Mouse (Mus musculus) intestine, embryonic 14.5 days (tissue): ENCODE data around the gene Igf2. TPM values are rescaled to one million over a fixed set of nuclear protein-coding genes. Genes with fewer than 3 reads are reported as not detected.
A peak's percentile ranks its signal among the peaks of the same experiment; 100 is the strongest.

Source experiments
- ATAC-seq: fragments of 200-750 bp; cut with Nextera tagmentation; replicated peaks from 2 replicates; pipeline ENCODE4 v1.8.0; 2017; ENCODE audit warnings: low read depth, moderate number of reproducible peaks, moderate TSS enrichment, moderate library complexity; ENCODE audit not compliant: low FRiP score, low TSS enrichment
- DNase-seq: peaks from one replicate; pipeline ENCODE4 v3.0.0-alpha.2; 2018; ENCODE audit warnings: low spot score
- H3K27ac ChIP-seq: fragments of 300-500 bp; sonication (generic); 2 replicates; pipeline ENCODE4 v1.5.1; 2014; ENCODE audit warnings: low read depth, mild to moderate bottlenecking, control low read depth
- H3K27me3 ChIP-seq: fragments of 300-500 bp; sonication (generic); replicated peaks from 2 replicates; pipeline ENCODE4 v1.6.1; 2014; ENCODE audit warnings: low read length, control low read depth; ENCODE audit not compliant: control insufficient read depth, insufficient read depth
- H3K36me3 ChIP-seq: fragments of 300-500 bp; sonication (generic); 2 replicates; pipeline ENCODE4 v1.6.1; 2014; ENCODE audit warnings: low read length, control low read depth; ENCODE audit not compliant: control insufficient read depth, insufficient read depth
- H3K4me1 ChIP-seq: fragments of 300-500 bp; sonication (generic); replicated peaks from 2 replicates; pipeline ENCODE4 v1.6.1; 2014; ENCODE audit warnings: low read length, control low read depth, mixed read lengths; ENCODE audit not compliant: control insufficient read depth, insufficient read depth
- H3K4me2 ChIP-seq: fragments of 300-500 bp; sonication (generic); 2 replicates; pipeline ENCODE4 v1.6.1; 2014; ENCODE audit warnings: low read length
- H3K4me3 ChIP-seq: fragments of 300-500 bp; sonication (generic); 2 replicates; pipeline ENCODE4 v1.5.1; 2014; ENCODE audit warnings: low read depth, low read length, control low read depth, mixed read lengths
- H3K9ac ChIP-seq: fragments of 300-500 bp; sonication (generic); 2 replicates; pipeline ENCODE4 v1.6.1; 2014; ENCODE audit warnings: mild to moderate bottlenecking, low read length
- H3K9me3 ChIP-seq: fragments of 300-500 bp; sonication (generic); 2 replicates; pipeline ENCODE4 v1.6.1; 2016; ENCODE audit warnings: low read length, control low read depth; ENCODE audit not compliant: control insufficient read depth
- WGBS: fragments of 180-500 bp; shearing (Covaris S2); extraction: QIAGEN DNeasy Blood & Tissue Kit; methylation state at CpG from one replicate; pipeline ENCODE4 v1.1.7; 2014; 5-methylcytosine and 5-hydroxymethylcytosine counted together
- polyA plus RNA-seq: library from polyadenylated mRNA; unstranded; fragments of >200 nt; fragmentation: Nextera tagmentation; extraction: Ambion mirVana; gene quantifications from 2 replicates; pipeline ENCODE4 v1.2.1, GENCODE M21; 2014

Igf2 gene
- polyA plus RNA-seq, 1 experiment from 2014 or later: 1,030 TPM

DNA sequence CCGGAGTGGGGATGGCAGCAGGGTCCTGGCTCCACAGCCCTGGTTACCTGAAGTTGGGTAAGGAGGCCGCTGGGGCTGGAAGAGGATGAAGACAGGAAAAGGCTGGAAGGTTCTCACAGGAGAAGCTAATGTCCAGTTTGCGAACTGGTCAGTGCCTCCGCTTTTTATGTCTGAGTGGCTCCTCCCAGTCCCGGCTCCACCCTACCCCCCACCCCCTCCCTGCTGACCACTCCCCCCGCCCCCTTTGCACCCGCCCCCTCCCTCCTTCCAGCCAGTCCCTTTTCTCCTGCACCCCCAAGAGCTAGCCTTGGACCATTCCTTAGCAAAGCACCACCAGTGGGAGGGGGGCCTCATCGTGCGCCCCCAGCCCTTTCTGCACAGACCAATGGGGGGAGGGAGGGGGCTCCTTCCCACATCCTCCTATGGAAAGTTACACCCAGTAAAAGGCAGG is 9.2 kb downstream of the Igf2 start:
- peak; percentile 76 for DNase-seq

GRCm38 (mm10) chr7:142656055-142656454 is 10.6 kb downstream of the Igf2 start:
- H3K4me1 ChIP-seq: 0 out of 2 replicates have a peak, but pooled peaks cover 7% of the 10 kb centered on the region
- peak overlapping the region; percentile 57 for H3K4me3 ChIP-seq
- peak; percentile 74 for DNase-seq
- H3K27ac ChIP-seq: 0 out of 2 replicates have a peak overlapping the region, but pooled peaks have one; percentile 6
- peak overlapping the region; percentile 55 for H3K9ac ChIP-seq
- H3K27me3 ChIP-seq: peaks cover 78% of the 10 kb centered on the region
- ATAC-seq: peak; percentile 15; the same call in 1 of the 2 replicates
- 34% methylated on average over 4 of the region's 4 CpGs for WGBS
- H3K9me3 ChIP-seq: no peaks in the 10 kb centered on the region
- peak overlapping the region; percentile 61 for H3K4me2 ChIP-seq
- peaks cover 42% of the 10 kb centered on the region for H3K36me3 ChIP-seq

More for the DNA sequence above, 9.2 kb downstream of the Igf2 start:
- 0 out of 2 replicates have a peak, but pooled peaks cover 7% of the 10 kb centered on the region for H3K4me1 ChIP-seq
- no peaks in the 10 kb centered on the region for H3K9me3 ChIP-seq
- peak overlapping the region; percentile 57 for H3K4me3 ChIP-seq
- peak overlapping the region; percentile 89 for H3K9ac ChIP-seq
- peak overlapping the region; percentile 61 for H3K4me2 ChIP-seq
- 5% methylated on average over 6 of the region's 9 CpGs for WGBS
- H3K36me3 ChIP-seq: peaks cover 34% of the 10 kb centered on the region
- ATAC-seq: peak; percentile 42
- H3K27ac ChIP-seq: peak overlapping the region; percentile 89
- H3K27me3 ChIP-seq: peaks cover 91% of the 10 kb centered on the region

GRCm38 (mm10) chr7:142655633-142656032 is 11.0 kb downstream of the Igf2 start:
- peaks cover 42% of the 10 kb centered on the region for H3K36me3 ChIP-seq
- peak; percentile 59 for DNase-seq
- ATAC-seq: no peak
- H3K4me1 ChIP-seq: 0 out of 2 replicates have a peak, but pooled peaks cover 7% of the 10 kb centered on the region
- 0 out of 2 replicates have a peak overlapping the region, but pooled peaks have one; percentile 6 for H3K27ac ChIP-seq
- H3K9me3 ChIP-seq: no peaks in the 10 kb centered on the region
- H3K4me2 ChIP-seq: peak overlapping the region; percentile 61
- H3K9ac ChIP-seq: peak overlapping the region; percentile 55
- 12% methylated on average over 11 of the region's 11 CpGs for WGBS
- H3K27me3 ChIP-seq: peaks cover 74% of the 10 kb centered on the region
- peak overlapping the region; percentile 57 for H3K4me3 ChIP-seq

DNA sequence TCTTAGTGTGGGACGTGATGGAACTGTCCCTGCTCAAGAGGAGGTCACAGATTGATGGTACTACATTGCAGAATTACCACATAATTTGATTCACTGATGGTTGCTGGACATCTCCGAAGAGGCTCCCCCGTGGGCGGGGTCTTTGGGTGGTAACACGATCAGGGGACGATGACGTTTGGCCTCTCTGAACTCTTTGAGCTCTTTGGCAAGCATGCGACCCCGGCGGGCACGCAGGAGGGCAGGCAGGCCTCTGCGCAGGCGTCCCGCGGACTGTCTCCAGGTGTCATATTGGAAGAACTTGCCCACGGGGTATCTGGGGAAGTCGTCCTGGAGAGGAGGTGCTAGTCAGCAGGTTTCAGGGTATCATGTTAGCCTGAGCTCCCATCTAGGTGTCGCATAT is 12.9 kb downstream of the Igf2 start:
- 16% methylated on average over 18 of the region's 18 CpGs for WGBS
- no peak for ATAC-seq
- peaks cover 42% of the 10 kb centered on the region for H3K36me3 ChIP-seq
- H3K9ac ChIP-seq: peak overlapping the region; percentile 55
- peak overlapping the region; percentile 17 for H3K27ac ChIP-seq
- H3K9me3 ChIP-seq: no peaks in the 10 kb centered on the region
- 0 out of 2 replicates have a peak, but pooled peaks cover 4% of the 10 kb centered on the region for H3K4me1 ChIP-seq
- DNase-seq: no peak
- H3K27me3 ChIP-seq: peaks cover 55% of the 10 kb centered on the region
- H3K4me3 ChIP-seq: no peak overlapping the region
- peak overlapping the region; percentile 61 for H3K4me2 ChIP-seq

DNA sequence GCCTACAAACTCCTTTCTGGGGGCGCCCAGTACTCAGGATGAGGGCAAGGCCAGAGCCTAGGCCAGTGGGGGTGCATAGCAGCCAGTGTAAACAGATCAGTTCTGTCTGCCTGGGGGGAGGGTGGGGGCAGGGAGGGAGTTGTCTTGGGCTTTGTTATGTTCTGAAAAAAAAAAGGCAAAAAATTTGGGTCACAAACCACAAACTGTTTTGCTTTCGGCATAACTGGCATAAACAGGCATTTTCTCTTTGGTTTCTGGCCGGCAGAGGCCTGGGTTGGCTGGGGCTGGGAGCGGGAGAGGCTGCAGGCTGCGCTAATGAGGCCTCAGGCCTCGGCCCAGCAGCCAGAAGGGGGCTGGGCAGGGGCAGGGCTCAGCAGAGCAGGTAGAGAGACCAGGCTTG is 19.9 kb downstream of the Igf2 start:
- peaks cover 3% of the 10 kb centered on the region for H3K36me3 ChIP-seq
- H3K4me3 ChIP-seq: no peak overlapping the region
- no peak overlapping the region for H3K4me2 ChIP-seq
- 0 out of 2 replicates have a peak, but pooled peaks cover 2% of the 10 kb centered on the region for H3K9me3 ChIP-seq
- H3K4me1 ChIP-seq: no peaks in the 10 kb centered on the region
- WGBS: 36% methylated on average over 6 of the region's 6 CpGs
- ATAC-seq: no peak
- no peak overlapping the region for H3K9ac ChIP-seq
- no peaks in the 10 kb centered on the region for H3K27me3 ChIP-seq
- H3K27ac ChIP-seq: no peak overlapping the region
- no peak for DNase-seq

- no peak overlapping the region for H3K27ac ChIP-seq
- no peak overlapping the region for H3K4me3 ChIP-seq
- ATAC-seq (no peak), DNase-seq (no peak)
- H3K4me2 ChIP-seq: no peak overlapping the region
- H3K9ac ChIP-seq: no peak overlapping the region
- no peaks in the 10 kb centered on the region for H3K27me3 ChIP-seq
- 0 out of 2 replicates have a peak, but pooled peaks cover 2% of the 10 kb centered on the region for H3K9me3 ChIP-seq
- no peaks in the 10 kb centered on the region for H3K36me3 ChIP-seq
- 33% methylated on average over 5 of the region's 5 CpGs for WGBS
- H3K4me1 ChIP-seq: no peaks in the 10 kb centered on the region
These were observed 21.6 kb downstream of the Igf2 start for GRCm38 (mm10) chr7:142645045-142645444.

DNA sequence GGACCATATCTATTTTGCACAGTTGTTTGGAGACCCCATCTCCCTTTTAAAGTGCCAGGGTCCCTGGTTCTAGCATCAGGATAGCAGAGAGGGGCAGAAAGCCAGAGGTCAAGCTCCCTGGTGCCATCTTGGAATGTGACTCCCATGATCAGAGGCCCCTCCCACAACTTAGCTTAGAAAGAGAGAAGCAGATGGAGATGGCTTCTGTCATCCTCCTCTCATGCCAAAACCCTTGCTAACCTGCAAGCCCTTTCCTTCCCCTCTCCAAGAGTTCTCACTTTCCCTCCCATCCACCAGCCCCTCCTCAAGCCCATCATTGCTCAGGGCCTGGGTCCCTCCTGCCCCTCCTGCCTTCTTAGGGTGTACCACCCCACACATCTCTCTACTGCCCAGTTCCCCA is 30.4 kb downstream of the Igf2 start:
- ATAC-seq (no peak), DNase-seq (no peak)
- H3K36me3 ChIP-seq: no peaks in the 10 kb centered on the region
- H3K4me2 ChIP-seq: no peak overlapping the region
- no peak overlapping the region for H3K9ac ChIP-seq
- no peak overlapping the region for H3K4me3 ChIP-seq
- H3K9me3 ChIP-seq: no peaks in the 10 kb centered on the region
- H3K4me1 ChIP-seq: no peaks in the 10 kb centered on the region
- no peak overlapping the region for H3K27ac ChIP-seq
- no peaks in the 10 kb centered on the region for H3K27me3 ChIP-seq

GRCm38 (mm10) chr7:142630691-142631090 is 35.9 kb downstream of the Igf2 start:
- DNase-seq: no peak
- H3K4me2 ChIP-seq: no peak overlapping the region

GRCm38 (mm10) chr7:142629806-142630205 is 36.8 kb downstream of the Igf2 start:
- Histone ChIP-seq H3K9ac (no peak overlapping the region), H3K27ac (no peak overlapping the region), H3K27me3 (no peaks in the 10 kb centered on the region), H3K4me3 (no peak overlapping the region), H3K36me3 (no peaks in the 10 kb centered on the region), H3K4me2 (no peak overlapping the region), H3K9me3 (no peaks in the 10 kb centered on the region), H3K4me1 (no peaks in the 10 kb centered on the region)
- no peak for ATAC-seq
- no peak for DNase-seq
- 80% methylated on average over 6 of the region's 6 CpGs for WGBS

More at GRCm38 (mm10) chr7:142630691-142631090, 35.9 kb downstream of the Igf2 start:
- H3K9me3 ChIP-seq: no peaks in the 10 kb centered on the region
- no peaks in the 10 kb centered on the region for H3K27me3 ChIP-seq
- H3K36me3 ChIP-seq: no peaks in the 10 kb centered on the region
- no peak for ATAC-seq
- H3K4me3 ChIP-seq: no peak overlapping the region
- no peak overlapping the region for H3K27ac ChIP-seq
- 73% methylated on average over 10 of the region's 10 CpGs for WGBS
- H3K9ac ChIP-seq: no peak overlapping the region
- no peaks in the 10 kb centered on the region for H3K4me1 ChIP-seq
